Mouse (Mus musculus) ES-Bruce4 (cell line): ENCODE data around the gene Il31. TPM values are rescaled to one million over a fixed set of nuclear protein-coding genes. Genes with fewer than 3 reads are reported as not detected.

Experiments used
- H3K27ac ChIP-seq: 2 replicates; pipeline ENCODE4 v1.5.1; 2012; ENCODE audit warnings: low read length, inconsistent platforms; ENCODE audit not compliant: insufficient read depth
- H3K27me3 ChIP-seq: 2 replicates; pipeline ENCODE4 v1.6.1; 2012; ENCODE audit warnings: mild to moderate bottlenecking, low read length, inconsistent platforms; ENCODE audit not compliant: control insufficient read depth, poor library complexity, insufficient read depth, severe bottlenecking
- H3K36me3 ChIP-seq: 2 replicates; pipeline ENCODE4 v1.6.1; 2012; ENCODE audit warnings: inconsistent platforms, mild to moderate bottlenecking, low read length, moderate library complexity; ENCODE audit not compliant: control insufficient read depth, poor library complexity, insufficient read depth, severe bottlenecking
- H3K4me1 ChIP-seq: one replicate; pipeline ENCODE4 v1.8.1; 2011; ENCODE audit warnings: low read length; ENCODE audit not compliant: control insufficient read depth, insufficient read depth
- H3K4me3 ChIP-seq: 2 replicates; pipeline ENCODE4 v1.5.1; 2011; ENCODE audit warnings: low read depth, mild to moderate bottlenecking, low read length
- H3K9ac ChIP-seq: 2 replicates; pipeline ENCODE4 v1.6.1; 2012; ENCODE audit warnings: low read depth, mild to moderate bottlenecking, inconsistent platforms; ENCODE audit not compliant: poor library complexity, severe bottlenecking
- H3K9me3 ChIP-seq: replicated peaks from 2 replicates; pipeline ENCODE4 v1.6.1; 2012; ENCODE audit warnings: mild to moderate bottlenecking, low read length, inconsistent platforms; ENCODE audit not compliant: control insufficient read depth, poor library complexity, insufficient read depth, severe bottlenecking
- CTCF ChIP-seq: IDR thresholded peaks from one replicate; pipeline ENCODE4 v1.8.1; 2011; ENCODE audit warnings: low read depth, low read length
- EP300 ChIP-seq: IDR thresholded peaks from 2 replicates; pipeline ENCODE4 v1.6.1; 2011; ENCODE audit warnings: low read depth, low read length; ENCODE audit not compliant: insufficient read depth
- POLR2A ChIP-seq: IDR thresholded peaks from one replicate; pipeline ENCODE4 v1.8.1; 2011; ENCODE audit warnings: low read length; ENCODE audit not compliant: insufficient read depth
- polyA plus RNA-seq: library from polyadenylated mRNA; stranded (reverse); fragments of >200 nt; gene quantifications from 2 replicates; pipeline ENCODE4 v1.2.4, GENCODE M21; 2011; ENCODE audit warnings: low read depth; ENCODE audit not compliant: missing spikeins, insufficient read depth, insufficient read length

The Il31 gene
- polyA plus RNA-seq, 1 experiment = not detected

DNA sequence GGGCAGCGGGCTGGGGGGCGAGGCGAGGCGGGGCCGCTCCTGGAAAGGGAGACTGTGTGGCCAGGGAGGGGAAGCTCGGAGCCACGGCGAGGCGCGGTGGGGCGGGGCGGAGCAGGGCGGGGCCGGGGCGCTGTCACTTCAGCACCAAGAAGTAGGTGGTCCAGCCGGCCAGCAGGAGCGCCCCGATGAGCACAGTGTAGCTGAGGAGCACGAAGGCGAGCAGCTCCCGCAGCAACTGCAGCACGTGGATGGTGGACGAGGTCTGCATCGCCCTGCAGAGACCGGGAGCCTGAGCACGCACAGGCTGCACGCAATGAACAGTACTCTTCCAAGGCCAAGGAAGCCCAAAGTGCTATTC, 35.1 kb upstream of the Il31 start:
- TF ChIP-seq POLR2A (no peak), CTCF (no peak), EP300 (no peak)
- no peak overlapping the region for H3K27ac ChIP-seq

GRCm38 (mm10) chr5:123523692-123524392, 34.6 kb upstream of the Il31 start, which contains the start of gene Diablo:
Gene Diablo, minus strand, starts transcription at chr5:123524176.
- Histone ChIP-seq H3K27me3 (no peaks in the 10 kb centered on the region), H3K9ac (peak within 1 kb of the TSS; percentile 87), H3K4me3 (peak within 1 kb of the TSS; percentile 88), H3K4me1 (no peaks in the 10 kb centered on the region), H3K36me3 (peaks cover 7% of the 10 kb centered on the region), H3K9me3 (no peaks in the 10 kb centered on the region), H3K27ac (no peak within 1 kb of the TSS)
- TF ChIP-seq EP300 (no peak), POLR2A (peak; percentile 82)

More for the DNA sequence above, 35.1 kb upstream of the Il31 start:
- Histone ChIP-seq H3K4me3 (peak overlapping the region; percentile 88), H3K9ac (no peak overlapping the region), H3K9me3 (no peaks in the 10 kb centered on the region), H3K36me3 (peaks cover 4% of the 10 kb centered on the region), H3K27me3 (no peaks in the 10 kb centered on the region), H3K4me1 (no peaks in the 10 kb centered on the region)

DNA sequence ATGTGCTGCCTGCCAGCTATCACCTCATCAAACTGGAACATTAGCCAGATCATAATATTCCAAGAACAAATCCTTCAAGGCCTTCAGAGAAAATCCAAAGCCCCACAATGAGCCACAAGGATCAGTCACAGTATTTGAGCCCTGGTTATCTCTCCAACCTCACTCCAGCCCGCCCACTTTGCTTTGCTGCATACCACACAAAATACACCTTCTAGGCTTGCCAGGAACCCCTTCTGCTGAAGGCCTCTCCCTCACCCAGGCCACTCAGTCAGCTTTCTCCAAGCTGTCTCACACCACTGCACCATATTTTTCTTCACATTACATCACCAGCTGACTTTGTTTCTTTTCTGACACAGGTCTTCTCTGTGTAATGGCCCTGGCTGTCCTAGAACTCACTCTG, 32.9 kb upstream of the Il31 start:
- Histone ChIP-seq H3K9me3 (no peaks in the 10 kb centered on the region), H3K27me3 (no peaks in the 10 kb centered on the region), H3K27ac (no peak overlapping the region), H3K9ac (no peak overlapping the region), H3K4me3 (no peak overlapping the region), H3K36me3 (peaks cover 11% of the 10 kb centered on the region), H3K4me1 (no peaks in the 10 kb centered on the region)
- TF ChIP-seq POLR2A = no peak
- no peak for TF ChIP-seq CTCF
- no peak for TF ChIP-seq EP300

DNA sequence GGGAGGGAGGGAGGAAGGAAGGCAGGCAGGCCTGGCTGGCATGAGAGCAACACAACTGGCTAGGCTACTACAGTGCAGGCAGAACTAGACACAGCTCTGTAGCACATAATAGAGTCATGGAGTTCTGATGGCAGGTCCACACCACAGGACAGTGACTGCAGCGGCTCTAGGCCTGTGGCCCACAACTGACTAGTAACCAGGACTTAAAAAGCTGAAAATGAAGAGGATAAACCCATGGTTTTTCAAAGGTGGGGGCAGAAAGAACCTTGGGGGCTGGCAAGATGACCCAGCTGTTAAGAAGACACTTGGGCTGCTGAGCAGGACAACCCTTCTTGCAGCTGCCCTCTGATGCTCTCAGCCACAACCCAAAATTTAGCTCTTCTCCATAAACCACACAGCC, 32.3 kb upstream of the Il31 start:
- peaks cover 12% of the 10 kb centered on the region for H3K36me3 ChIP-seq
- H3K27me3 ChIP-seq = no peaks in the 10 kb centered on the region
- no peaks in the 10 kb centered on the region for H3K9me3 ChIP-seq
- H3K4me1 ChIP-seq = no peaks in the 10 kb centered on the region
- no peak overlapping the region for H3K9ac ChIP-seq
- no peak overlapping the region for H3K4me3 ChIP-seq
- no peak overlapping the region for H3K27ac ChIP-seq
- TF ChIP-seq CTCF (no peak), EP300 (no peak), POLR2A (no peak)

- Histone ChIP-seq H3K4me3 (no peak overlapping the region), H3K4me1 (no peaks in the 10 kb centered on the region), H3K9me3 (no peaks in the 10 kb centered on the region), H3K9ac (no peak overlapping the region), H3K27ac (no peak overlapping the region), H3K36me3 (peaks cover 18% of the 10 kb centered on the region), H3K27me3 (no peaks in the 10 kb centered on the region)
- TF ChIP-seq CTCF (no peak), EP300 (no peak), POLR2A (no peak)
These were observed 31.4 kb upstream of the Il31 start for GRCm38 (mm10) chr5:123520666-123521065.

DNA sequence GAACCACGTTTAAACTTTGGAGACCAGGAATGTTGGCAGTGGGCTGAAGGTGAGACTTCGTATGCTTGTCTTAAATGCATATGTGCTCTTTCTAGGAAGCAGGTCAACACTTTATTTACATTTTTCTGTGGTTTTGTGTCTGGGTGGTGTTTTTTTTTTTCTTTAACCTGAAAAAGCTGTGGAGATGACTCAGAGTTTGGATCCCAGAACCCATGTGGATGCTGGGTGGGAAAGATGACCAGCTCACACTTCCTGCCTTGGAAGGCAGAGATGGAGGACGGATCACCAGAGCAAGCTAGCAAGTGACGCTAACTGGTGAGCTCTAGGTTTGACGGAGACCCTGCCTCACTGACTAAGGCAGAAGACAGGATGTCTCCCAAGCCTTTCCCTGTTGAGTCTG, 25.6 kb upstream of the Il31 start:
- Histone ChIP-seq H3K4me1 (peaks cover 7% of the 10 kb centered on the region), H3K27me3 (no peaks in the 10 kb centered on the region), H3K4me3 (no peak overlapping the region), H3K9ac (no peak overlapping the region), H3K9me3 (no peaks in the 10 kb centered on the region), H3K36me3 (peaks cover 20% of the 10 kb centered on the region), H3K27ac (no peak overlapping the region)
- TF ChIP-seq CTCF (no peak), POLR2A (no peak), EP300 (no peak)
